Mouse (Mus musculus) ES-E14 (cell line): ENCODE measurements at regions not wholly inside any gene's neighbourhood (a gene's known extent, or its start where the extent isn't known, plus 50 kb on each side); places are given as distances from the start of the nearest gene placed in this dataset.

Experiments used
- CHD2 ChIP-seq: IDR thresholded peaks from 2 replicates; pipeline ENCODE4 v1.6.1; 2014; ENCODE audit warnings: mild to moderate bottlenecking, low read depth, low read length, inconsistent platforms
- MAFK ChIP-seq: IDR thresholded peaks from 2 replicates; pipeline ENCODE4 v1.6.1; 2014; ENCODE audit warnings: mild to moderate bottlenecking, low read depth, low read length, inconsistent platforms; ENCODE audit not compliant: insufficient read depth
- ZC3H11A ChIP-seq: IDR thresholded peaks from 2 replicates; pipeline ENCODE4 v1.6.1; 2012; ENCODE audit warnings: low read depth, mild to moderate bottlenecking, inconsistent platforms, low read length, borderline replicate concordance
- ZNF384 ChIP-seq: IDR thresholded peaks from 2 replicates; pipeline ENCODE4 v1.6.1; 2012; ENCODE audit warnings: low read depth, low read length, inconsistent platforms

DNA sequence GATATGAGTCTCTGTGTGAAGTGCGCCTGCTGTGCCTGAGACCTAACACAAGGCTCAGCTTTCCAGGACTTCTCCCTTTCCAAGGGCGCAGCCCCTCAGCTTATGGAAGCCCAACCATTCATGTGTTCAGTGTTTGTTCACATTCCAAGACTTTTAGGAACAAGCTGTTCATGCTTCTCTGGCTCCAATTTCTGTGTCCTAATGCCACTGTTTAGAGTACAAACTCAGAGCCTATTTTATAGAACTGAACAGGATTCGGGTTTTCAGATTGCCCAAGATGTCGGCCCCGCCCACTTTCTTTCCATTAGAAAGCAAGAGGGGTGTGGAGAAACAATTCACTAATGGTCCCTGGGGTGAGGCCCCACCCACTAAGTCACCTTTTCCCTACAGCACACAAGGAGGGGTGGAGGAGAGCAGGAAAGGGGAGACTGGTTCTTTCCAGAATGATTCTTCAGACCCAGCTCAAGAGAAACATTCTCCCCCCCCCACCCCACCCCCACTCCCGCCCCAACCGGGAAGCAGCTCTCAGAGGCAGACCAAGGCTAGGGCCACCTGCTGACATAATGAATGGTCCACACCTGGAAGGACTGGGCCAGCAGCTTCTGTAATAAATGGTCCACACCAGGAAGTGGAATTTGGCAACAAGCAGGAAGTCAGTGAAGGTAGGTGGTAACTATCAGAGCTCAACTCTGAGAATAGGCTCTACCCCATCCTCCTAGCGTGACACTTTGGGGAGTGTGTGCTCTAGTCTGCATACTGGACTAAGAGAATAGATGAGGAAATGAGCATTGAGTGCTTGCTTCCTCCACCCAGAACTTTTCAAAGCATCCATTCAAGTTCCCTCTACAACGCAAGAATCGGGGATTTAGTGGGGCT is 120.2 kb upstream of the Zfp648 start:
- TF ChIP-seq ZC3H11A (no peak), ZNF384 (no peak), MAFK (no peak), CHD2 (no peak)
